Mouse (Mus musculus) heart, embryonic 12.5 days (tissue): ENCODE measurements around the gene Apoo. TPM values are rescaled to one million over a fixed set of nuclear protein-coding genes. Genes with fewer than 3 reads are reported as not detected.
"Not testable (repeated sequence)": the region's sequence is repeated elsewhere in the genome, so short reads cannot be mapped to it uniquely, and the experiment has no call there.

Experiments
- ATAC-seq: fragments of 200-750 bp; cut with Nextera tagmentation; 2 replicates; pipeline ENCODE4 v1.8.0; 2017; ENCODE audit warnings: moderate TSS enrichment, moderate library complexity; ENCODE audit not compliant: insufficient number of reproducible peaks, low FRiP score
- H3K27ac ChIP-seq: fragments of 300-500 bp; sonication (generic); 2 replicates; pipeline ENCODE4 v1.5.1; 2016; ENCODE audit warnings: mild to moderate bottlenecking, moderate library complexity; ENCODE audit not compliant: poor library complexity, severe bottlenecking
- H3K27me3 ChIP-seq: fragments of 300-500 bp; sonication (generic); replicated peaks from 2 replicates; pipeline ENCODE4 v1.6.1; 2016; ENCODE audit warnings: mild to moderate bottlenecking, moderate library complexity
- H3K36me3 ChIP-seq: fragments of 300-500 bp; sonication (generic); 2 replicates; pipeline ENCODE4 v1.6.1; 2016; ENCODE audit warnings: mild to moderate bottlenecking, moderate library complexity
- H3K4me1 ChIP-seq: fragments of 300-500 bp; sonication (generic); replicated peaks from 2 replicates; pipeline ENCODE4 v1.6.1; 2016; ENCODE audit warnings: mild to moderate bottlenecking
- H3K4me2 ChIP-seq: fragments of 300-500 bp; sonication (generic); 2 replicates; pipeline ENCODE4 v1.6.1; 2016; ENCODE audit warnings: mild to moderate bottlenecking, moderate library complexity
- H3K4me3 ChIP-seq: fragments of 300-500 bp; sonication (generic); 2 replicates; pipeline ENCODE4 v1.5.1; 2016; ENCODE audit warnings: mild to moderate bottlenecking
- H3K9ac ChIP-seq: fragments of 300-500 bp; sonication (generic); 2 replicates; pipeline ENCODE4 v1.6.1; 2016; ENCODE audit warnings: mild to moderate bottlenecking, moderate library complexity
- H3K9me3 ChIP-seq: fragments of 300-500 bp; sonication (generic); replicated peaks from 2 replicates; pipeline ENCODE4 v1.6.1; 2016; ENCODE audit warnings: mild to moderate bottlenecking, moderate library complexity
- WGBS: fragments of 180-500 bp; shearing (Covaris S2); methylation state at CpG from one replicate; pipeline ENCODE4 v1.1.7; 2016; 5-methylcytosine and 5-hydroxymethylcytosine counted together
- microRNA-seq: library from miRNA; unstranded; fragments of <30 nt; microRNA quantifications from one replicate; pipeline ENCODE4, GENCODE M21; 2017
- polyA plus RNA-seq: library from polyadenylated mRNA; unstranded; fragments of >200 nt; fragmentation: Nextera tagmentation; extraction: Ambion mirVana; gene quantifications from 2 replicates; pipeline ENCODE4 v1.2.1, GENCODE M21; 2016

The Apoo gene
- polyA plus RNA-seq, 1 experiment from 2014 or later = 171 TPM

DNA sequence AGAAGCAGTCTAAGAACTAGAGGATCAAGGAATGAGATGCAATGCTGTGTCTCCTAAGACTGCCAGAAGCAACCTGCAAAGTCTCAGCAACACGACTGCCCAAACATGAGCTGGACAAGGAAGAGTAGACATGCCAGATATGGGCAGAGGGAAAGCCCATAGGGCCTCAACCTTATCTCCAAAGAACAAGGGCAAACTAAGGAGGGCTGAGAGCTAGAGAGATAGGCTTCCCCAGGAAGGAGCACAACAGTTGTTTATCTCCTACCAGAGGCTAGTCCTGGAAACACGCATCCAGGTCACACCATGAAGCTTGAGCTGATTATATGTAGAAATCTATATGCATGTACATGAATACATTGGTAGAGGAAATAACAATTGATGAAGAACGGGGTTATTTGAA, 78.5 kb downstream of the Apoo start:
- not testable (repeated sequence) for H3K4me3 ChIP-seq, H3K4me1 ChIP-seq, H3K27ac ChIP-seq, H3K36me3 ChIP-seq, H3K9ac ChIP-seq, H3K4me2 ChIP-seq, H3K9me3 ChIP-seq
- peaks cover 14% of the 10 kb centered on the region; the same call in 1 of the 2 replicates for H3K27me3 ChIP-seq
- WGBS = no CpG with 5 or more reads among the region's 3 CpGs
- ATAC-seq = peak; percentile 79

DNA sequence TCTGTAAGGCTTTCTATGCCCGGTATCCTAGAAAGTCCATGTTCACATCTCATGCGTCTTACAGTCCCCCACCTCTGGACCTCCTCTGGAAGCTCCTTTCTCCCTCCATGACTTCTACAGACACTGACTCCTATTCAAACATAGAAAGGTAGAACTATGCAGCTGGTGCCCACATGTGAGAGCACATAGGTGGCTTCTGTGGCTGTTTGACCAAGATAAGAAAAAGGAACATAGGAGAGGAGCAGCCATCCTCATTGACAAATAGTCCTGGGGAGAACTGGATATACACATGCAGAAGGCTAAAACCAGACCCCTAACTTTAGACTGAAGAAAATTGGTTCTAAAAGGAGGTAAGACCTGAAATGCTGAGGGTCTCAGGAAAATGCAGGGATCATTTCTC, 79.1 kb downstream of the Apoo start:
- not testable (repeated sequence) for ATAC-seq, H3K9ac ChIP-seq, H3K27ac ChIP-seq, H3K4me1 ChIP-seq, H3K4me3 ChIP-seq, H3K9me3 ChIP-seq, H3K36me3 ChIP-seq, H3K4me2 ChIP-seq
- WGBS = 88% methylated on average over 2 of the region's 2 CpGs
- H3K27me3 ChIP-seq = peaks cover 14% of the 10 kb centered on the region; the same call in 1 of the 2 replicates

GRCm38 (mm10) chrX:94450047-94450881, 83.3 kb downstream of the Apoo start:
- ATAC-seq, H3K4me1 ChIP-seq, H3K9ac ChIP-seq, H3K27me3 ChIP-seq, H3K36me3 ChIP-seq, H3K4me3 ChIP-seq, H3K4me2 ChIP-seq, H3K27ac ChIP-seq, H3K9me3 ChIP-seq: not testable (repeated sequence)
- no CpG with 5 or more reads among the region's 7 CpGs for WGBS

DNA sequence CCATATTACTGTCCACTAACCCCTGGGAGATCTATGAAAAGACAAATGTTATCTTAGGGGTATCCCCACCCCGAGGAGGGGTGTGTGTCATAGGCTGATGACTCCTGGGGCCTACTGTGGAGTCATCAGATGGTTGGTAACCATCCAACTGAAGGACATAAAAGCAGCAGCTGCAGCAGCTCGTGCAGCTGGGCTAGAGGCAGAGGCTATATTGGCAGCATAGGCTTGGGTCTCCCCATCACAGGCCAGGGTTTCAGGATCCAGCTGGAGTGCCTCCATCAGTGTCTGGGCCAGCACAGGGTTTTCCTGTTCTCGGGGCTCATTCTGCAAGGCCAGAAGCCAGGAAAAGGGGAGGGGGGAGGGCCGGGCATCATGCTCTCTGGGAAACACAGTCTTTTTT, 92.4 kb downstream of the Apoo start:
- no peak overlapping the region for H3K4me2 ChIP-seq
- no peak overlapping the region for H3K9ac ChIP-seq
- no peak for ATAC-seq
- WGBS = 56% methylated on average over 4 of the region's 4 CpGs
- no peaks in the 10 kb centered on the region for H3K9me3 ChIP-seq
- H3K36me3 ChIP-seq = no peaks in the 10 kb centered on the region
- no peaks in the 10 kb centered on the region for H3K4me1 ChIP-seq
- H3K4me3 ChIP-seq = no peak overlapping the region
- H3K27me3 ChIP-seq = peaks cover 49% of the 10 kb centered on the region
- no peak overlapping the region for H3K27ac ChIP-seq

GRCm38 (mm10) chrX:94461513-94461912, 94.6 kb downstream of the Apoo start:
- H3K4me1 ChIP-seq, H3K9me3 ChIP-seq, H3K36me3 ChIP-seq, H3K4me3 ChIP-seq, H3K9ac ChIP-seq, ATAC-seq, H3K27ac ChIP-seq, H3K4me2 ChIP-seq: not testable (repeated sequence)
- H3K27me3 ChIP-seq = peaks cover 38% of the 10 kb centered on the region
- 71% methylated on average over 1 of the region's 3 CpGs for WGBS

DNA sequence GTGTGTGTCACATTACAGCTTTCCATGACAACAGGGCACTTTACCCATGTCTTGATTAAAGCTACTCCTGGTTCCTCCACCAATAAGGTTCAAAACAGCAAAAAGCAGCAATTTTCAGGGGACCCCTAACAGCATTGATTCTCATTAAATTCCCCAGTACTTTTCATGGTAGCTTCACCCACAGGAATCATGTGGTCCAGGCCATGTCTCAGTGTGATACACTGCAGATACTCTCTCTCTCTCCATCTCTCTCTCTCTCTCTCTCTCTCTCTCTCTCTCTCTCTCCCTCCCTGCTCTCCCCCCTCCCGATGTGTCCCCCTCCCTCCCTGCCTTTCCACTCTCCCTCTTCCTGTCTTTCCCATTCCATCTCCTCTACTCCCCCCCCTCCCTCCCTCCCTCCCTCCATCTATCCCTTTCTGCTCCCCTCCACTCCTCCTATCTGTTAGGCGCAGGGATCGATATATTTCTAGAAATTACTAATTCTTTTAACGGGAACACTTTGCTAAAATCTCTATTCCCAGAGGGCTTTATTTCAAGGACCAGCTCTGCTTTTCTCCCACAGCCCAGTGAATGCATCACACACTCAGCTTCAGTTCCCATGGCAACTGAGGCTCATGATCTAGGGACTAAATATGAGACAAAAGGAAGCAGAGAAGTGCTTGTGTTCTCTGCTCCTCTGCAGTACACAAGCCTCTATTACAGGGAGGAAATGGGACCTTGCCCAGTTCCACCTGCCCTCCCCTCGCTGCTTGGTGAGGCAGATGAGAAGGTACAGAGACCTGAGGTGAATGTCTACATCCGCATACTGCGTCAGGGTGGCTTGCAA, 95.9 kb downstream of the Apoo start:
- WGBS = no CpG with 5 or more reads among the region's 7 CpGs
- not testable (repeated sequence) for H3K9ac ChIP-seq, H3K27ac ChIP-seq, H3K4me1 ChIP-seq, H3K4me3 ChIP-seq, H3K4me2 ChIP-seq, ATAC-seq, H3K9me3 ChIP-seq, H3K36me3 ChIP-seq
- peaks cover 25% of the 10 kb centered on the region for H3K27me3 ChIP-seq

Small RNA genes within 50 kb of the gene (microRNA-seq; reads per million reads assigned to microRNA genes)
- not detected for gene Gm44477

Other genes starting within 250 kb of the Apoo start
- 24.5 and 25.1 TPM in 2 replicates for gene Zfx, start 243.4 kb upstream of the Apoo start, polyA plus RNA-seq
- 62.0 and 68.1 TPM in 2 replicates for gene Eif2s3x, start 154.3 kb upstream of the Apoo start, polyA plus RNA-seq
- gene Klhl15, start 132.5 kb upstream of the Apoo start, polyA plus RNA-seq = 5.4 and 6.0 TPM in 2 replicates
- gene Fam90a1b, start 340 bp upstream of the Apoo start, polyA plus RNA-seq = 0.15 TPM in 1 of 2 replicates, not detected in the other
- 534 and 538 TPM in 2 replicates for gene Maged1, start 175.0 kb downstream of the Apoo start, polyA plus RNA-seq